Mouse (Mus musculus): ENCODE results near the gene Cd164l2.
A peak's percentile ranks its signal among the peaks of the same experiment; 100 is the strongest.

Cd164l2 gene

GRCm38 (mm10) chr4:133195014-133195413 lies 16.9 kb upstream of the Cd164l2 start:
- no peak for DNase-seq (ENCODE audit: low spot score)

GRCm38 (mm10) chr4:133196136-133196535 lies 15.8 kb upstream of the Cd164l2 start:
- DNase-seq (ENCODE audit: low spot score) = no peak

GRCm38 (mm10) chr4:133196852-133197251 lies 15.1 kb upstream of the Cd164l2 start:
- no peak for DNase-seq (ENCODE audit: low spot score)

GRCm38 (mm10) chr4:133197355-133197754 lies 14.6 kb upstream of the Cd164l2 start:
- DNase-seq (ENCODE audit: low spot score) = no peak

- DNase-seq (ENCODE audit: low spot score) = no peak
Measured at GRCm38 (mm10) chr4:133197801-133198286, 14.1 kb upstream of the Cd164l2 start.

GRCm38 (mm10) chr4:133198337-133199180 lies 13.4 kb upstream of the Cd164l2 start:
- DNase-seq (ENCODE audit: low spot score) = peak; percentile 46

GRCm38 (mm10) chr4:133199743-133200142 lies 12.2 kb upstream of the Cd164l2 start:
- DNase-seq (ENCODE audit: low spot score) = no peak

- no peak for DNase-seq (ENCODE audit: low spot score)
Measured at GRCm38 (mm10) chr4:133200343-133200742, 11.6 kb upstream of the Cd164l2 start.

GRCm38 (mm10) chr4:133201006-133201771 lies 10.7 kb upstream of the Cd164l2 start:
- DNase-seq (ENCODE audit: low spot score) = peak; percentile 80

- no peak for DNase-seq (ENCODE audit: low spot score)
Measured at GRCm38 (mm10) chr4:133202254-133202653, 9.7 kb upstream of the Cd164l2 start.

- no peak for DNase-seq (ENCODE audit: low spot score)
Measured at GRCm38 (mm10) chr4:133203591-133203990, 8.3 kb upstream of the Cd164l2 start.

GRCm38 (mm10) chr4:133204379-133204778 lies 7.6 kb upstream of the Cd164l2 start:
- DNase-seq (ENCODE audit: low spot score) = no peak

- peak; percentile 82 for DNase-seq (ENCODE audit: low spot score)
Measured at GRCm38 (mm10) chr4:133209366-133209765, 2.6 kb upstream of the Cd164l2 start.

GRCm38 (mm10) chr4:133210023-133210787 lies 1.7 kb upstream of the Cd164l2 start:
- no peak for DNase-seq (ENCODE audit: low spot score)

- no peak for DNase-seq (ENCODE audit: low spot score)
Measured at GRCm38 (mm10) chr4:133210788-133211390, 1.0 kb upstream of the Cd164l2 start.

GRCm38 (mm10) chr4:133212562-133213267 lies 784 bp downstream of the Cd164l2 start:
- DNase-seq (ENCODE audit: low spot score) = peak; percentile 94

GRCm38 (mm10) chr4:133213268-133213590 lies 1.3 kb downstream of the Cd164l2 start:
- peak; percentile 84 for DNase-seq (ENCODE audit: low spot score)

- peak; percentile 67 for DNase-seq (ENCODE audit: low spot score)
Measured at GRCm38 (mm10) chr4:133213661-133214060, 1.7 kb downstream of the Cd164l2 start.

- peak; percentile 82 for DNase-seq (ENCODE audit: low spot score)
Measured at GRCm38 (mm10) chr4:133217641-133218040, 5.7 kb downstream of the Cd164l2 start.

- no peak for DNase-seq (ENCODE audit: low spot score)
Measured at GRCm38 (mm10) chr4:133218745-133219144, 6.8 kb downstream of the Cd164l2 start.

- no peak for DNase-seq (ENCODE audit: low spot score)
Measured at GRCm38 (mm10) chr4:133220656-133221055, 8.7 kb downstream of the Cd164l2 start.

Measured in MN1 (cell line).